Mouse (Mus musculus) erythroblast, embryonic 14.5 days (primary cell): ENCODE results near the gene Tor1a. TPM values are rescaled to one million over a fixed set of nuclear protein-coding genes. Genes with fewer than 3 reads are reported as not detected.
"Not testable (repeated sequence)": the region's sequence is repeated elsewhere in the genome, so short reads cannot be mapped to it uniquely, and the experiment has no call there.

ENCODE experiments used
- H3K27me3 ChIP-seq: 2 replicates; pipeline ENCODE4 v1.6.1; 2012; ENCODE audit warnings: inconsistent platforms; ENCODE audit not compliant: control insufficient read depth
- H3K36me3 ChIP-seq: 2 replicates; pipeline ENCODE4 v1.6.1; 2012; ENCODE audit warnings: mild to moderate bottlenecking, inconsistent platforms; ENCODE audit not compliant: control insufficient read depth
- H3K4me1 ChIP-seq: 2 replicates; pipeline ENCODE4 v1.6.1; 2012; ENCODE audit warnings: inconsistent platforms; ENCODE audit not compliant: control insufficient read depth
- H3K4me3 ChIP-seq: replicated peaks from 2 replicates; pipeline ENCODE3; 2012; ENCODE audit warnings: moderate library complexity, mild to moderate bottlenecking, inconsistent platforms
- H3K9me3 ChIP-seq: 2 replicates; pipeline ENCODE4 v1.6.1; 2012; ENCODE audit warnings: low read length, inconsistent platforms, mixed read lengths; ENCODE audit not compliant: control insufficient read depth
- GATA1 ChIP-seq: IDR thresholded peaks from 2 replicates; pipeline ENCODE4 v1.6.1; 2012; ENCODE audit warnings: low read length, inconsistent platforms, mixed read lengths
- TAL1 ChIP-seq: IDR thresholded peaks from 3 replicates; pipeline ENCODE4 v1.6.1; 2012; ENCODE audit warnings: low read length, inconsistent platforms, mixed read lengths
- polyA plus RNA-seq: library from polyadenylated mRNA; stranded (reverse); fragments of >175 nt; gene quantifications from 2 replicates; pipeline ENCODE4 v1.2.3, GENCODE M21; 2012

The Tor1a gene
- polyA plus RNA-seq, 1 experiment, result 6.5 TPM

DNA sequence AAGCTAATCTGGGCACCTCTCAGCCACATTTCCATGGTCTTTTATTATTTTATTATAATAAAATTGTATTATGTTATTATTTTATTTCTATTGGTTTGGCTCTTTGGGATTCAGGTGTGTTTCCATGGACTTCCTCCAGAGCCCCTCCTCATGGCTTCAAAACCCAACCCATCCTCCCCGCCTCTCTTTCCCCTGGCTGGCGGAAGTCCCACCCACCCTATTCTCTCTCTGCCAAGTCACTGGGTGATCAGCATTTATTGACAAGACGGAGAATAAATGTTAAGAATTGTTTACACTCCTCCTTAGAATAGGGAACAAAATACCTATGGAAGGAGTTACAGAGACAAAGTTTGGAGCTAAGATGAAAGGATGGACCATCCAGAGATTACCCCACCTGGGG lies 30.9 kb downstream of the Tor1a start:
- TF ChIP-seq GATA1 (no peak), TAL1 (no peak)
- no peak overlapping the region for H3K4me3 ChIP-seq
- H3K36me3 ChIP-seq, result no peaks in the 10 kb centered on the region
- no peaks in the 10 kb centered on the region for H3K9me3 ChIP-seq
- H3K4me1 ChIP-seq, result peaks cover 4% of the 10 kb centered on the region
- H3K27me3 ChIP-seq, result peaks cover 4% of the 10 kb centered on the region; the same call in 1 of the 2 replicates

DNA sequence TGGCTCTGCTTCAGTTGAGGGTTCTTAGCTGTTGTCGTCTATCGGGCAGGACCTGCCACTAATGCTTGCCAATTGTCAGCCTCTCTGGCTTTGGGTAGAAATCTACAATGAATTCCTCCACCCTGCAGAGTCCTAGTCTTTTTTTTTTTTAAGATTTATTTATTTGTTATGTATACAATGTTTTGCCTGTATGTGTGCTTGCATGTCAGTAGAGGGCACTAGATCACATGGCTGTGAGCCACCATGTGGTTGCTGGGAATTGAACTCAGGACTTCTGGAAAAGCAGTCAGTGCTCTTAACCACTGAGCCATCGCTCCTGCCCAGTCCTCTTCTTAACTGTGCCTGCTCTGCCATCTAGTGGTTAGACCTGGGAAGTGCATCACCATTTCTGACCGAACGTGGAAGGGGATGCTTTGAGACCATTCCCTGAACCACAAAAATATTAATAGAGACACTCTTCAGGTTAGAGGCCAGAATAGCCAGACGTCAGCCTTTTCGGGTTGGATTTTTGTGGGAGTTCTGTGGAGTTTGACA lies 33.7 kb downstream of the Tor1a start:
- Histone ChIP-seq H3K4me1 (peaks cover 10% of the 10 kb centered on the region), H3K36me3 (no peaks in the 10 kb centered on the region), H3K9me3 (no peaks in the 10 kb centered on the region), H3K27me3 (peaks cover 4% of the 10 kb centered on the region; the same call in 1 of the 2 replicates), H3K4me3 (no peak overlapping the region)
- TF ChIP-seq TAL1 (no peak), GATA1 (no peak)

DNA sequence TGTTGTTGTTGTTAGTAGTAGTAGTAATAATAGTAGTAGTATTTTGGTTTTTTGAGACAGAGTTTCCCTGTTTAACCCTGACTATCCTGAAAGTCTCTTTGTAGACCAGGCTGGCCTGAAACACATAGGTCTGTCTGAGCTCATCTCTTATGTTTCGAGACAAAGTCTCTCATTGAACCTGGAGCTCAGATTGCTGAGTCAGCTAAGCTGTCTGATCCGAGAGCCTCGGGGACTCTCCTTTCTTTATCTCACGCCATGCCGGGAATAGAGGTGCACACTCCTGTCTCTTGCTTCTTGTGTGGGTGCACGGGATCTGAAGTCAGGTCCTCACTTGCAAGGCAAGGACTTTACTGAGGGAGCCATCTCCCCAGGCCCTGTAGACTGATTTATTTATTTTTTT lies 34.7 kb downstream of the Tor1a start:
- no peak for TF ChIP-seq TAL1
- Histone ChIP-seq H3K4me3 (no peak overlapping the region), H3K4me1 (peaks cover 19% of the 10 kb centered on the region), H3K27me3 (peaks cover 4% of the 10 kb centered on the region; the same call in 1 of the 2 replicates), H3K9me3 (no peaks in the 10 kb centered on the region), H3K36me3 (no peaks in the 10 kb centered on the region)

DNA sequence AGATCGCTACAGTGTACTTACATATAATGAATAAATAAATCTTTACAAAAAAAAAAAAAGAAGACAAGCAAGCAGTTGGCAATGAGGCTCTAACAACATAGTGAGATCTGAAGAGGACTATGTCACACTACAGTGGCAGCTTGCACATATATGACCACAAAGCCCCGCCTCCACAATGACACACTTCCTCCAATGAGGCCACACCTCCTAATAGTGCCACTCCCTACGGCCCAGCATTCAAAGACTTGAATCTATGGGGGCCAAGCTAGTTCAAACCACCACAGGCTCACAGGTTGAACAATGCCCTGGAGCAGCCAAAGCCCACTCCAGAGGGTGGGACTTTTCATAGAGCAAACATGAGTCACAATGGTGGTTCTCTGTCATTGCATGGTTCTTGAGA lies 35.8 kb downstream of the Tor1a start:
- Histone ChIP-seq H3K4me1 (peaks cover 20% of the 10 kb centered on the region), H3K27me3 (peaks cover 4% of the 10 kb centered on the region; the same call in 1 of the 2 replicates), H3K9me3 (no peaks in the 10 kb centered on the region), H3K4me3 (no peak overlapping the region), H3K36me3 (no peaks in the 10 kb centered on the region)
- TF ChIP-seq TAL1, result no peak
- no peak for TF ChIP-seq GATA1

DNA sequence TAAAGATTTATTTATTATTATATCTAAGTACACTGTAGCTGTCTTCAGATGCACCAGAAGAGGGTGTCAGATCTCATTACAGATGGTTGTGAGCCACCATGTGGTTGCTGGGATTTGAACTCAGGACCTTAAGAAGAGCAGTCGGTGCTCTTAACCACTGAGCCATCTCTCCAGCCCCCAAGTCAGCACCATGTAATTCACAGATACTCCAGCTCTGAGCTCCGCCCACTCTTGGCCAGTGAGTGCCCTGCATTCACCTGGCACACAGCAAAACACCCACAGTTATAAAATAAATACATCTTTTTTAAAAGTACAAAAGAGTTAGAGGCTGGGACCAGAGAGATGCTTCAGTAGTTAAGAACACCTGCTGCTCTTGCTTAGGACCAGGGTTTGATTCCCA lies 36.9 kb downstream of the Tor1a start:
- H3K36me3 ChIP-seq, H3K4me3 ChIP-seq, H3K27me3 ChIP-seq, H3K9me3 ChIP-seq: not testable (repeated sequence)
- peaks cover 20% of the 10 kb centered on the region for H3K4me1 ChIP-seq

DNA sequence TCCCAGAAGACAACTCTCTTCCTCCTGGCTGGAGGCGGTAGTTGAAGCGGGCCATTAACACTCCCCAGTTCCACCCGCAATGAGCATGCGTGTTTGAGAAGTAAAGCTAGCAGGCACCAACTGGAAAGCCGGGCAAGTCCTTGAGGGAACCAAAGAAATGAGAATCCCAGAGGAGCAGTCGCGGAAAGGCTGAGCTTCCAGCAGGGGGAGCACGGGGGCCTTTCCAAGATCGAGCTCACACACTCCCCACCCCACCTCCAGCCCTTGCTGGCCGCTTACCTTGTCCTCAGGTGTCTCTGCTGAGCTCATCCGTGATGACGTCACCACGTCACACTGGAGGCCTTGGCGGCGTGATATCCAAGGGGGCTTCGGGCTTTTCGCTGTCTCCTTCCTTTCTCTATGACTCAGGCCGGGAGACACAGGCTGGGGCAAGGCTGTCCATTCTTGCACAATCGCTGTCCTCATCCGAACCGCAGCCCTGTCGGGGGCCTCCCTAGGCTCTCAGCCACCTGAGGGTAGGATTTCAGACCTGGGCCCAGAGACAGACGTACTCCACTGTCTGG lies 38.2 kb downstream of the Tor1a start, which contains the start of gene Ptges:
Ptges (minus strand) TSS at position 381 of the 563 bp plus-strand sequence.
- Histone ChIP-seq H3K36me3 (no peaks in the 10 kb centered on the region), H3K4me1 (peaks cover 20% of the 10 kb centered on the region), H3K4me3 (peak within 1 kb of the TSS; percentile 52), H3K27me3 (peaks cover under 1% of the 10 kb centered on the region; the same call in 1 of the 2 replicates), H3K9me3 (no peaks in the 10 kb centered on the region)
- no peak for TF ChIP-seq TAL1
- no peak for TF ChIP-seq GATA1

DNA sequence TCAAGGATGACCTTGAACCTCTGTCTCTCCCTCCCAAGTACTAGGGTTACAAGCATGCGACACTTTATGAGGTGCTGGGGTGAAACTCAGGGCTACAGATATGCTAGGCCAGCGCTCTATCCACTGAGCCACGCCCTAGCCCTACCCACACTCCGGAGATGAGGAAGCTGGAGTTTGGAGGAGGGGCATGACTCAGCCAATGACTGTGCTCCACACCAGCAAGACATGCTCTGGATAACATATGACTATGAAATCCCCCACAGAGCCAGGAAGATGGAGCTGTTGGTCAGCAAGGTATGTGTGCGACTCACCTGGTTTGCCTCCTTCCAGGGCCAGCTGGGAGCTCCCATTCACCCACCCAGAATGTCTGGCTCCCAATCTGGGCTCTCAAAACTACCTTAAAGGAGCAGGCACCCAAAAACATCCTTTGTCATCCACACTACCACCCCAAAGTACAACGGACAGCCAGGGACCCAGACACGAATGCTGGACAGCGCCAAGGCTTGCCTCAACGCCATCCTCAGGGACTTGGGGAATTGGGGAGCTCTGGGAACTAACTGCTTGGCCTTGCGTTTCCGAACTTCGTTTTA lies 38.7 kb downstream of the Tor1a start:
- Histone ChIP-seq H3K4me3 (peak overlapping the region; percentile 52), H3K4me1 (peaks cover 20% of the 10 kb centered on the region), H3K36me3 (no peaks in the 10 kb centered on the region), H3K9me3 (no peaks in the 10 kb centered on the region), H3K27me3 (no peaks in the 10 kb centered on the region)
- TF ChIP-seq TAL1 (no peak), GATA1 (no peak)

DNA sequence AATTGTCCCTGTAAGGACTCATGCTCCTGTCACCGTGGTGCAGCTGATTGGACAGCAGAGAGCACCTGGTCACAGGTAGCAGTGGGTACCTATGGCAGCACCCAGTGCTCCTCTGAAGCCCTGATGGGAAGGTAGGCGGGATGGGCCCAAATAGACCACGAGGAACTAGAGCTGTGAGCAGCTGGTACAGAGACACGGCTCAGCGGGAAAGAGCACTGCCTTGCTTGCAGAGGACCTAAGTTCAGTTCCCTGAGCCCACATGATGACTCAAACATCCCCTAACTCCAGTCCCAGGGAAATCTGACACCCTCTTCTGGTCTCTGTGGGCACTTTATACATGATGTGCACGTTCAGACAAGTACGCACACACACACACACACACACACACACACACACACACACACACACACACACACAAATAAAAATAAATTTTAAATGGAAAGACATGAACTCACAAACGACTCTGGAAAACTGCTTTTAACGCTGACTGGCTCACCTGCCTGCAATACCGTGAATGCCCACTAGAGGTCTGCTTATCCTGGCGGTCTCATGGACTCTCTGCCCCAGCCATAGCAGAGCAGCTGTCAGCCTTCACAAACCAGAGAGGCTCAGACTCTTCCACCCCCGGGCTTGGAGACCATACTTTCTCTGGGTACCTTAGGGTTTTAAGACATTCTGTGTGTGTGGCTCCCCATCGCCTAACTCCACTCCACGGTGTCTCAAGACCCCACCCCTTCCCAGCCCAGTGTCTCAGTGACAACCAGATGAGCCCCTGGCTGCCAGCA lies 39.7 kb downstream of the Tor1a start:
- Histone ChIP-seq H3K27me3 (no peaks in the 10 kb centered on the region), H3K36me3 (no peaks in the 10 kb centered on the region), H3K4me1 (peaks cover 20% of the 10 kb centered on the region), H3K9me3 (no peaks in the 10 kb centered on the region), H3K4me3 (peak overlapping the region; percentile 52)
- TF ChIP-seq TAL1 (no peak), GATA1 (no peak)

DNA sequence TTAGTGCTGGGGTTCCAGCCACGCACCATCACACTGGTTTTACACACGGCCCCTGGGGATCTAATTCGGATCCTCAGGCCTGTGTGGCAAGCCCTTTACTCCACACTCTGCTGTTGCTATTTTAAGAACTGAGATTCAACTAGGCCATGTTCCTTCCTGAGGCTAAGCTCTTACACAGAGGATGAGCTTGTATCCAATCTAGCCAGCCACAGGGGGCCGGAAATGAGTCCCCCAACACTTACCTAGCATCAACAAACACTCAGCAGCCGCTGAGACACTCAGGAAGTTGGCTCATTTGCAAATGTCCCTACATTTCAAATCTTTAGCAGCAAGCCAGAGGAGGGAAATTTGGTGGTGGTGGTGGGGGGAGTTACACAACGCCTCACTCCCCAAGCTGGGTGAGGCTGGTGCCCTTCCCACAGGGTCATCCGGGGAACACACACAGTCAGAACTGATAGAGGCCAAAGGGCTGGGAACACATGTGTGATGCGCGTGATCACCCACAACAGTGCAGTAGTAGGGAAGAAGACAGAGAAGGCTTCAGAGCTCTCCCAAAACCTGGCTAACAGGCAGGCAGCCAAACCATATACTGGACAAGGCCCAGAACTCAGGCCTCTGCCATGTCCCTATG lies 40.5 kb downstream of the Tor1a start:
- Histone ChIP-seq H3K4me3 (no peak overlapping the region), H3K9me3 (no peaks in the 10 kb centered on the region), H3K36me3 (no peaks in the 10 kb centered on the region), H3K27me3 (no peaks in the 10 kb centered on the region), H3K4me1 (peaks cover 20% of the 10 kb centered on the region)
- no peak for TF ChIP-seq TAL1
- TF ChIP-seq GATA1, result no peak
